Comparison of ENCODE assay signal across 22 mouse cellular contexts in genomic region chr11:101726765-101727164, GRCm38 (mm10). TPM values are rescaled to one million over a fixed set of nuclear protein-coding genes. Genes with fewer than 3 reads are reported as not detected.
A peak's percentile ranks its signal among the peaks of the same experiment; 100 is the strongest.
DNase-seq lines count a peak whose midpoint lies in the region; ATAC-seq and TF ChIP-seq lines count a peak whose summit lies in the region.
"Had no signal": no experiment of that assay in that cellular context is flagged by ENCODE, and none has a peak within 500 bp of the region (broad histone marks: within the 10 kb centered on the region; RNA-seq: fewer than 3 reads in every experiment).

No protein-coding gene starts in this region.

- H3K9ac ChIP-seq in forebrain, embryonic 13.5 days = no peak overlapping the region
- no peak overlapping the region for H3K9ac ChIP-seq in forebrain, embryonic 11.5 days (ENCODE audit: low read length)
- 0 out of 2 replicates have a peak overlapping the region, but pooled peaks have one; percentile 19 for H3K9ac ChIP-seq in midbrain, embryonic 13.5 days (replicated peaks)
- H3K9ac ChIP-seq in midbrain, embryonic 11.5 days (ENCODE audit: low read length) = no peak overlapping the region
- no peak overlapping the region for H3K9ac ChIP-seq in forebrain, postnatal 0 days
- H3K9ac ChIP-seq in neural tube, embryonic 12.5 days = 0 out of 2 replicates have a peak overlapping the region, but pooled peaks have one; percentile 17
- H3K9ac ChIP-seq: heart, embryonic 15.5 days; hindbrain, embryonic 15.5 days; liver, postnatal 0 days had no signal

- ATAC-seq in forebrain, embryonic 13.5 days = peak; percentile 45
- no peak for ATAC-seq in forebrain, embryonic 11.5 days (replicated peaks; ENCODE audit: low FRiP score)
- no peak for ATAC-seq in midbrain, embryonic 13.5 days
- no peak for ATAC-seq in midbrain, embryonic 11.5 days (ENCODE audit: low FRiP score)
- no peak for ATAC-seq in forebrain, postnatal 0 days
- 0 out of 2 replicates have a peak, but pooled peaks have one; percentile 25 for ATAC-seq in neural tube, embryonic 12.5 days (ENCODE audit: low FRiP score, low read depth)
- ATAC-seq: liver, postnatal 0 days had no signal

- DNase-seq in forebrain, embryonic 11.5 days (ENCODE audit: low spot score) = no peak
- DNase-seq in midbrain, embryonic 11.5 days (ENCODE audit: low spot score, missing footprints) = no peak
- peak; percentile 18 for DNase-seq in forebrain, postnatal 0 days
- no peak for DNase-seq in heart, postnatal 25 days (ENCODE audit: low spot score)
- no peak for DNase-seq in kidney, adult 18-20 months
- DNase-seq: adrenal gland, postnatal 36 days; cerebellum, adult 2 months; cerebellum, postnatal 36 days; gastrocnemius, postnatal 10 days; heart, adult 18-20 months; kidney, adult 11 months; layer of hippocampus, postnatal 36 days; liver, postnatal 0 days; lung, postnatal 14 days had no signal

- H3K4me3 ChIP-seq in forebrain, embryonic 13.5 days = no peak overlapping the region
- H3K4me3 ChIP-seq in forebrain, embryonic 11.5 days (ENCODE audit: low read depth, low read length) = no peak overlapping the region
- H3K4me3 ChIP-seq in midbrain, embryonic 13.5 days (replicated peaks) = no peak overlapping the region
- no peak overlapping the region for H3K4me3 ChIP-seq in midbrain, embryonic 11.5 days (ENCODE audit: low read depth, low read length)
- H3K4me3 ChIP-seq in forebrain, postnatal 0 days (ENCODE audit: low read depth, low read length) = no peak overlapping the region
- H3K4me3 ChIP-seq in neural tube, embryonic 12.5 days = no peak overlapping the region
- H3K4me3 ChIP-seq: heart, embryonic 15.5 days; hindbrain, embryonic 15.5 days; megakaryocyte, embryonic 14.5 days; myocyte had no signal

- no peak overlapping the region for H3K4me2 ChIP-seq in forebrain, embryonic 13.5 days
- no peak overlapping the region for H3K4me2 ChIP-seq in forebrain, embryonic 11.5 days (ENCODE audit: low read depth, low read length, severe bottlenecking)
- no peak overlapping the region for H3K4me2 ChIP-seq in midbrain, embryonic 13.5 days (replicated peaks)
- H3K4me2 ChIP-seq in midbrain, embryonic 11.5 days = no peak overlapping the region
- H3K4me2 ChIP-seq in forebrain, postnatal 0 days (ENCODE audit: low read depth) = no peak overlapping the region
- H3K4me2 ChIP-seq in neural tube, embryonic 12.5 days (replicated peaks) = no peak overlapping the region
- H3K4me2 ChIP-seq: heart, embryonic 15.5 days; hindbrain, embryonic 15.5 days had no signal

- no peaks in the 10 kb centered on the region for H3K27me3 ChIP-seq in forebrain, embryonic 13.5 days
- no peaks in the 10 kb centered on the region for H3K27me3 ChIP-seq in forebrain, embryonic 11.5 days (ENCODE audit: control insufficient read depth, insufficient read depth, low read length)
- no peaks in the 10 kb centered on the region for H3K27me3 ChIP-seq in midbrain, embryonic 13.5 days
- H3K27me3 ChIP-seq in midbrain, embryonic 11.5 days (ENCODE audit: control insufficient read depth, insufficient read depth, low read length) = no peaks in the 10 kb centered on the region
- H3K27me3 ChIP-seq in forebrain, postnatal 0 days (ENCODE audit: insufficient read depth, low read length) = no peaks in the 10 kb centered on the region
- H3K27me3 ChIP-seq in neural tube, embryonic 12.5 days (replicated peaks) = no peaks in the 10 kb centered on the region
- H3K27me3 ChIP-seq: heart, embryonic 15.5 days; hindbrain, embryonic 15.5 days had no signal

- peaks cover 13% of the 10 kb centered on the region; the same call in 1 of the 2 replicates for H3K4me1 ChIP-seq in forebrain, embryonic 13.5 days
- no peaks in the 10 kb centered on the region for H3K4me1 ChIP-seq in forebrain, embryonic 11.5 days (replicated peaks; ENCODE audit: control insufficient read depth, insufficient read depth, low read length)
- H3K4me1 ChIP-seq in midbrain, embryonic 13.5 days (replicated peaks) = peaks cover 7% of the 10 kb centered on the region
- H3K4me1 ChIP-seq in midbrain, embryonic 11.5 days (ENCODE audit: control insufficient read depth, insufficient read depth, low read length) = peaks cover 2% of the 10 kb centered on the region; the same call in 1 of the 2 replicates
- H3K4me1 ChIP-seq in forebrain, postnatal 0 days (ENCODE audit: insufficient read depth) = no peaks in the 10 kb centered on the region
- H3K4me1 ChIP-seq in neural tube, embryonic 12.5 days = peaks cover 8% of the 10 kb centered on the region
- H3K4me1 ChIP-seq: heart, embryonic 15.5 days; hindbrain, embryonic 15.5 days had no signal

- no peak for TF ChIP-seq CTCF in forebrain, postnatal 0 days (IDR thresholded peaks at IDR 0.05; ENCODE audit: low read depth)

- intact Hi-C loops in heart, postnatal 25 days (cut with DNase I) = no loop called here

- H3K9me3 ChIP-seq in forebrain, embryonic 13.5 days (replicated peaks) = no peaks in the 10 kb centered on the region
- no peaks in the 10 kb centered on the region for H3K9me3 ChIP-seq in forebrain, embryonic 11.5 days (ENCODE audit: control insufficient read depth, low read length)
- no peaks in the 10 kb centered on the region for H3K9me3 ChIP-seq in midbrain, embryonic 13.5 days
- no peaks in the 10 kb centered on the region for H3K9me3 ChIP-seq in midbrain, embryonic 11.5 days (ENCODE audit: control insufficient read depth, low read length)
- no peaks in the 10 kb centered on the region for H3K9me3 ChIP-seq in forebrain, postnatal 0 days (ENCODE audit: low read length)
- no peaks in the 10 kb centered on the region for H3K9me3 ChIP-seq in neural tube, embryonic 12.5 days
- H3K9me3 ChIP-seq: heart, embryonic 15.5 days; hindbrain, embryonic 15.5 days; megakaryocyte, embryonic 14.5 days had no signal

- 40% methylated on average over 2 of the region's 2 CpGs for WGBS in forebrain, embryonic 13.5 days
- 50% methylated on average over 2 of the region's 2 CpGs for WGBS in forebrain, embryonic 11.5 days
- WGBS in midbrain, embryonic 13.5 days = 33% methylated on average over 2 of the region's 2 CpGs
- 53% methylated on average over 2 of the region's 2 CpGs for WGBS in midbrain, embryonic 11.5 days
- 21% methylated on average over 2 of the region's 2 CpGs for WGBS in forebrain, postnatal 0 days
- WGBS in neural tube, embryonic 12.5 days = 7% methylated on average over 2 of the region's 2 CpGs

- H3K36me3 ChIP-seq in forebrain, embryonic 13.5 days (ENCODE audit: poor library complexity, severe bottlenecking) = no peaks in the 10 kb centered on the region
- no peaks in the 10 kb centered on the region for H3K36me3 ChIP-seq in forebrain, embryonic 11.5 days (ENCODE audit: control insufficient read depth, insufficient read depth, low read length)
- no peaks in the 10 kb centered on the region for H3K36me3 ChIP-seq in midbrain, embryonic 13.5 days
- H3K36me3 ChIP-seq in midbrain, embryonic 11.5 days (ENCODE audit: control insufficient read depth, insufficient read depth, low read length) = no peaks in the 10 kb centered on the region
- no peaks in the 10 kb centered on the region for H3K36me3 ChIP-seq in forebrain, postnatal 0 days (ENCODE audit: insufficient read depth)
- no peaks in the 10 kb centered on the region for H3K36me3 ChIP-seq in neural tube, embryonic 12.5 days
- H3K36me3 ChIP-seq: heart, embryonic 15.5 days; hindbrain, embryonic 15.5 days had no signal

- H3K27ac ChIP-seq in forebrain, embryonic 13.5 days = peak overlapping the region; percentile 84
- H3K27ac ChIP-seq in forebrain, embryonic 11.5 days (ENCODE audit: low read depth, low read length) = no peak overlapping the region
- peak overlapping the region; percentile 62 for H3K27ac ChIP-seq in midbrain, embryonic 13.5 days
- no peak overlapping the region for H3K27ac ChIP-seq in midbrain, embryonic 11.5 days (ENCODE audit: low read depth, low read length)
- H3K27ac ChIP-seq in forebrain, postnatal 0 days (ENCODE audit: low read depth, low read length) = peak overlapping the region; percentile 36
- H3K27ac ChIP-seq in neural tube, embryonic 12.5 days = peak overlapping the region; percentile 8; the same call in 1 of the 2 replicates
- H3K27ac ChIP-seq: heart, embryonic 15.5 days; hindbrain, embryonic 15.5 days; kidney, postnatal 0 days had no signal

RNA-seq across cellular contexts. Expression of gene Dhx8, which starts 6.0 kb away (rescaled TPM):
- 39.2 and 44.8 TPM in 2 replicates for polyA plus RNA-seq in forebrain, embryonic 13.5 days (2015; fragmentation: Nextera tagmentation; extraction: Ambion mirVana)
- 43.6 and 46.4 TPM in 2 replicates for polyA plus RNA-seq in forebrain, embryonic 11.5 days (2014; fragmentation: Nextera tagmentation; extraction: Ambion mirVana)
- polyA plus RNA-seq in midbrain, embryonic 13.5 days (2015; fragmentation: Nextera tagmentation; extraction: Ambion mirVana) = 39.0 and 41.4 TPM in 2 replicates
- 39.2 and 41.1 TPM in 2 replicates for polyA plus RNA-seq in midbrain, embryonic 11.5 days (2014; fragmentation: Nextera tagmentation; extraction: Ambion mirVana)
- 26.5 and 33.3 TPM in 2 replicates for total RNA-seq in forebrain, postnatal 0 days (2014; rRNA removed)
- 18.8 and 25.0 TPM in 2 replicates for polyA plus RNA-seq in forebrain, postnatal 0 days (2015; fragmentation: Nextera tagmentation; extraction: Ambion mirVana)
- polyA plus RNA-seq in neural tube, embryonic 12.5 days (2016; fragmentation: Nextera tagmentation; extraction: Ambion mirVana) = 40.0 and 43.2 TPM in 2 replicates
- 10 to 100 TPM; 14.2 to 16.4 TPM for total RNA-seq in heart, postnatal 25 days (2021)

RNA-seq across cellular contexts. Expression of gene Etv4, which starts 58.4 kb away (rescaled TPM):
- polyA plus RNA-seq in forebrain, embryonic 13.5 days (2015; fragmentation: Nextera tagmentation; extraction: Ambion mirVana) = 2.4 and 3.3 TPM in 2 replicates
- 7.6 and 10.4 TPM in 2 replicates for polyA plus RNA-seq in forebrain, embryonic 11.5 days (2014; fragmentation: Nextera tagmentation; extraction: Ambion mirVana)
- 1.9 and 4.1 TPM in 2 replicates for polyA plus RNA-seq in midbrain, embryonic 13.5 days (2015; fragmentation: Nextera tagmentation; extraction: Ambion mirVana)
- polyA plus RNA-seq in midbrain, embryonic 11.5 days (2014; fragmentation: Nextera tagmentation; extraction: Ambion mirVana) = 3.8 and 4.6 TPM in 2 replicates
- total RNA-seq in forebrain, postnatal 0 days (2014; rRNA removed) = 24.2 and 25.1 TPM in 2 replicates
- 15.9 and 16.8 TPM in 2 replicates for polyA plus RNA-seq in forebrain, postnatal 0 days (2015; fragmentation: Nextera tagmentation; extraction: Ambion mirVana)
- polyA plus RNA-seq in neural tube, embryonic 12.5 days (2016; fragmentation: Nextera tagmentation; extraction: Ambion mirVana) = 10.7 and 15.4 TPM in 2 replicates
- under 1 TPM; 0.26 to 0.53 TPM for total RNA-seq in heart, postnatal 25 days (2021)

Comparison
In these comparisons a context has a peak if more than half of its experiments do, and no peak if none do; other contexts are left out.
1. ATAC-seq: peak in forebrain, embryonic 13.5 days (single experiment) and neural tube, embryonic 12.5 days (single experiment); none in forebrain, embryonic 11.5 days (single experiment), midbrain, embryonic 13.5 days (single experiment), midbrain, embryonic 11.5 days (single experiment) and forebrain, postnatal 0 days (single experiment).
2. H3K27ac ChIP-seq: peak in forebrain, embryonic 13.5 days (single experiment), midbrain, embryonic 13.5 days (single experiment), forebrain, postnatal 0 days (single experiment) and neural tube, embryonic 12.5 days (single experiment); none in forebrain, embryonic 11.5 days (single experiment) and midbrain, embryonic 11.5 days (single experiment).
3. H3K9ac ChIP-seq: peak in midbrain, embryonic 13.5 days (single experiment) and neural tube, embryonic 12.5 days (single experiment); none in forebrain, embryonic 13.5 days (single experiment), forebrain, embryonic 11.5 days (single experiment), midbrain, embryonic 11.5 days (single experiment) and forebrain, postnatal 0 days (single experiment).